Mouse (Mus musculus): ENCODE data around the gene Mamstr.

Mamstr gene

GRCm38 (mm10) chr7:45639561-45640027 lies at the start of gene Mamstr:
Gene Mamstr, plus strand, starts transcription at chr7:45639977.
- no peak for DNase-seq (ENCODE audit: low spot score)

- DNase-seq (ENCODE audit: low spot score) = peak; percentile 35
Measured at GRCm38 (mm10) chr7:45590874-45591273, 48.9 kb upstream of the Mamstr start.

- no peak for DNase-seq (ENCODE audit: low spot score)
Measured at GRCm38 (mm10) chr7:45591880-45592279, 47.9 kb upstream of the Mamstr start.

- DNase-seq (ENCODE audit: low spot score) = peak; percentile 84
Measured at GRCm38 (mm10) chr7:45593118-45593815, 46.5 kb upstream of the Mamstr start.

DNA sequence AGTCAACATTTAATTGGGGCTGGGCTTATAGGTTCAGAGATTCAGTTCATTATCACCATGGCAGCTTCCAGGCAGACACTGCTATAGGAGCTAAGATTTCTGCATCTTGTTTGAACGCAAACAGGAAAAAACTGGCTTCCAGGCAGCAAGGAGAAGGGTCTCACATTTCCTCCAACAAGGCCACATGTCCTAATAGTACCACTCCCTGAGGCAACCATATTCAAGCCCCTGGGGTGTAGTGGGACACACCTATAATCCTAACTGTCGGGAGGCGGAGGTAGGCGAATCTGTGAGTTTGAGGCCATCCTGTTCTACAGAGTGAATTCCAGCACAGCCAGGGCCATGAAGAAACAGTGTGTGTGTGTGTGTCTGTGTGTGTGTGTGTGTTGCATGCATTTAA lies 44.6 kb upstream of the Mamstr start:
- no peak for DNase-seq (ENCODE audit: low spot score)

- DNase-seq (ENCODE audit: low spot score) = no peak
Measured at GRCm38 (mm10) chr7:45596107-45596506, 43.7 kb upstream of the Mamstr start.

DNA sequence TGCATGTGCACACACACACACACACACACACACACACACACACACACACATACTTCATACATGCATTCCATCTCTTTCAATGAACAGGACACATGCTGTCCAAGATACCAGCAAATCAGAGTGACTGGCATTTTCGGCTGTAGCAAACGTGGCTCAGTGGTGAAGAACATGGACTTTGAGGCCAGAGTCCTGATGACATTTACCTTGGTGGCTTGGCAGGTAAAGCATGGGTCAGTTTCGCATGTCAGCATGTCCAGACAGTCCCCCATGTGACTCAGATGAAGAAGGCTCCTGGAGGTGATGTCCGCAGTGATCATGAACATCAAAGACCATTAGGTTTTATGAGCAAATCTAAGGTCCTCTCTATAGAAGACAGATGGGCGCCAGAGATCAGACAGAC lies 42.8 kb upstream of the Mamstr start:
- no peak for DNase-seq (ENCODE audit: low spot score)

- DNase-seq (ENCODE audit: low spot score) = no peak
Measured at GRCm38 (mm10) chr7:45597527-45597926, 42.2 kb upstream of the Mamstr start.

DNA sequence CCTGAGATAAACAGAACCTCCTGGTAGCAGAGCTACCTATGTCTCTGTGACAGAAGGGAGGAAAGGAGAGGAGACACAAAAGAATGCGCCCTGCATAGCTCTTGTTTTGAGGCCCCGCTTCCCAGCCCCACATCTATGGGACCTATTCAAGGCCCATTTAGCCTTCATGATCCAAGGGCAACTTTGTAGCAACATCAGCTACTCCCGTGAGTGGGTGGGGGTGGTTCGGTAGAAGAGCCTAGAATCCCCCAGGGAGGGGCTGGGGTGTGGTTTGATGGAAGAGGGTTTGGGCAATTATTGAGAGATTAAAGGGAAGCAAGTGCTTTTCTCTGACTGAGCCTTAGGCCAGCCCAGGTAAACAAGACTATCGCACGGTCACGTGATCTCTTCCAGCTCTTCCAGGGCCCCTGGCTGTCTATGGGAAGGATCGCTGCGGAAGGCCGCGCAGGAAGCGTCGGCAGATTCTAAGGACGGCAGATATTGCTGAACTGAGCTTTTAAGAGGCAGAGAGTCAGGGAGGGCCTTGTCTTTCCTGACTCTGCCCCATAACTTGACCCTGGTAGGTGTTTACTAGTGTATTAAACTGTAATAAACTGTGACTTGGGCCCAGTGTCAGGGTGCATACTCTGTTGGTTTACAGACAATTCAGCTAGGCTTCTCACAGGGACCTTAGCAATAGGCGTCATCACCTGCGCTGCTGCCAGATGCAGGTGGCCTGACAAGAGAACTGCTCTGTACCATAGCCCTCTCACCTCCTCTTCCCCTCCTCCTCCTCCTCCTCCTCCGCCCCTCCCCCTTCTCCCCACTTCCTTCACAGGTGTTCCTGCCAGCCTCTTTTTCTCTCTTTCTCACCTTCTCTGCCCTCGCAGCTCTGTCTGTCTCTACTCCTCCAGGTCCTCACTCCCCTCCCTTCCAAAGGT lies 40.6 kb upstream of the Mamstr start:
- no peak for DNase-seq (ENCODE audit: low spot score)

DNA sequence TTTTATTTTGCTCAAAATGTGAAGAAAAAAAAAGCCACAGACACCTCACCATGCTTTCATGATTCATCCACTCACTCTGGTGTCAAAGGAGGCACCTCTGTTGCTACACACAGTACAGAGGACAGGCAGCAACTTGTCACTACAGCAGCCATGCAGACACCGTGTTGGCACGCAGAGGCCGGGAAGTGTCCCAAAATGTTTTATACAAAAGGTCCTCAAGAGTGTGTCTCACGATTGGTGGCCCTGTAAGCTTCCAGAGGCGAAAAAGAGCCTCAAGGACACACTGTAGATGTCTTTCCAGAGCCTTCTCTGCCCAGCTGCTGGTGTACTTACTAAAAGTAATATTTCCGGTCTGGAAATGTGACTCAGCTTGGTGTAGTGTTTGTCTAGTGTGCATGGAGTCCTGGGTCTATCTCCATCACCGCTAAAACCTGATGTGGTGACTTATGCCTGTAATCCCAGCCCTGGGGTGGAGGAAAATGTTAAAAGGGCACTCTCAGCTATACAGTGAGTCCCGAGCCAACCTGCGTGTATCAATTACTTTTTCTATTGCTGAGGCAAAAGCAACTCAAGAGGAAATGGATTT lies 34.0 kb upstream of the Mamstr start:
- DNase-seq (ENCODE audit: low spot score) = no peak

DNA sequence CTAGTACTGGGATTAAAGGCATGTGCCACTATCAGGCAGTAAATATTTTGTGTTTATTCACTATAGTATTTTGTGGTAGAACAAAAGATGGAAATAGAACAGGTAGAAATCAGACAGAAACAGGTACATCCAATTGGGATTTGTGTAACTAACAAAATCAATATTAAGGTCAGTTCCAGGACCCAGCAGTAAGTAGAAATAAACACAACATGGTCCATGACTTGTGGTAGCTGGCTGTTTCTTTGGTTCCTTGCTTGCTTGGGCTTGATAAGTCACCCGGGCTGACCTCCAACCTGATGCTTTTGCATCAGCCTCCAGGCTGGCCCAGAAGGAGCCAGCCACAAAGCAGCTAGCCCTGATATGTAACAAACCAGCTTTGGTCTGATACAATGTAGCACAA lies 30.3 kb upstream of the Mamstr start:
- no peak for DNase-seq (ENCODE audit: low spot score)

DNA sequence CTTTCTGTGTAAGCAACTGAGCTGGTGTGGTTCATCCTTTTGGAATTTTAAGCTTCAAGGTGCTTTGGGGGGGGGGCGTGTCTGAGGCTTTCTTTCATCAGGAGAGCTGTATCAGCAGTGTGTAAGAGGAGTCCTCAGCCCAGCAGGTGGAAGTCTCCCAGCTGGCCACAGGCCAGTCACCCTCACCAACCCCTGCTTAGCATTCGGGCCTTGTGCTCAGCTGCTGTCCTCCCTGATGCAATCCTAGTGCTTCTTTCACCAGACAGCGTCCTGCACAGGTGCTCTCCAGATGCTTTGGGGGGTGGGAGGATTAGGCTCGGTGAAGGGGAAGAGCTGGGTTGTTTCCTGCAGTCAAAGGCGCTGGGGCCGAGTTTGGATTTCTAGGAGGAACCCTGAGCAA lies 23.5 kb upstream of the Mamstr start:
- DNase-seq (ENCODE audit: low spot score) = no peak

- no peak for DNase-seq (ENCODE audit: low spot score)
Measured at GRCm38 (mm10) chr7:45617042-45617695, 22.6 kb upstream of the Mamstr start, which contains the start of gene Fut1. Gene Fut1, plus strand, starts transcription at chr7:45617289.

DNA sequence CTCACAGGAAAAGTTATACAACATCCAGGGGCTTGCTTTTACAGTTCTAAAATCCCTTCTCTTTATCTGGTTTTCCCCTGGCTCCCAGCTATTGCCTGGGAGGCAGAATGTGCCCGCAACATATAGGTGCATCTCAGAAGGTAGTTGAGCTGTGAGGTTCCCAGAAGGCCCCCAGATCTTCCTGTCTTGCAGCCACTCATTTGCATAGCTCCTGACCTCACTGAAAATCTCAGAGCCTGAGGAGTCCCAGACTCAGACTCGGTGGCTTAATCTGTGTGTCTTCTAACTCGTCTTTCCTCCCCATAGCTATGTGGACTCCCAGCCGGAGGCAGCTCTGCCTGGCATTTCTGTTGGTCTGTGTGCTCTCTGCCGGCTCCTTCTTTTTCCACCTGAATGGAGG lies 21.5 kb upstream of the Mamstr start:
- DNase-seq (ENCODE audit: low spot score) = no peak

GRCm38 (mm10) chr7:45619592-45619991 lies 20.2 kb upstream of the Mamstr start:
- no peak for DNase-seq (ENCODE audit: low spot score)

- peak; percentile 65 for DNase-seq (ENCODE audit: low spot score)
Measured at GRCm38 (mm10) chr7:45621443-45621842, 18.3 kb upstream of the Mamstr start, which contains the start of gene Izumo1. Gene Izumo1, plus strand, starts transcription at chr7:45621811.

- no peak for DNase-seq (ENCODE audit: low spot score)
Measured at GRCm38 (mm10) chr7:45623507-45623906, 16.3 kb upstream of the Mamstr start.

GRCm38 (mm10) chr7:45624718-45625117 lies 15.1 kb upstream of the Mamstr start:
- DNase-seq (ENCODE audit: low spot score) = no peak

GRCm38 (mm10) chr7:45625481-45625880 lies 14.3 kb upstream of the Mamstr start:
- no peak for DNase-seq (ENCODE audit: low spot score)

GRCm38 (mm10) chr7:45626571-45627076 lies 13.2 kb upstream of the Mamstr start:
- no peak for DNase-seq (ENCODE audit: low spot score)

DNA sequence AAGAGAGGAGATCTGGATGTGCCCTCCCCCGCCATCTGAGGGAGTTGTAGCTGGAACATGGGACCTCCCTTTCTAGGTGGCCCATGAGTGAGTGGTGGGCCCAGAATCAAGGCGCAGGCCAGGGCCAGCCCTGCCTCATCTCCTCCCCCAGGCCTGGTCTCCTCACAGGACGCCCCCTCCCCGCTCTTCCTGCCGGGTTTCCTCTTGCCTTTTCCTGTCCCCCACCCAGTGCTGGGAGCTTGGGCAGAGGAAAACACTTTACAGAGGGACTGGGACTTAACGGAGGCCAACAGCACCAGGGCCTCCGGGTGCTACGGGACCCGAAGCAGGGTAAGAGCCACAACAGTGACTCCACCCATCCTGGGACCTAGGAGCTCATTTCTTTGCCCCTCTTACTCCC lies 12.5 kb upstream of the Mamstr start, which contains the start of gene Rasip1:
Gene Rasip1 (plus strand): TSS at position 228 of the 400 bp plus-strand sequence.
- no peak for DNase-seq (ENCODE audit: low spot score)
